Mouse (Mus musculus): ENCODE results near the gene Olfr223.
"Not testable (repeated sequence)": the region's sequence is repeated elsewhere in the genome, so short reads cannot be mapped to it uniquely, and the experiment has no call there.

The Olfr223 gene

DNA sequence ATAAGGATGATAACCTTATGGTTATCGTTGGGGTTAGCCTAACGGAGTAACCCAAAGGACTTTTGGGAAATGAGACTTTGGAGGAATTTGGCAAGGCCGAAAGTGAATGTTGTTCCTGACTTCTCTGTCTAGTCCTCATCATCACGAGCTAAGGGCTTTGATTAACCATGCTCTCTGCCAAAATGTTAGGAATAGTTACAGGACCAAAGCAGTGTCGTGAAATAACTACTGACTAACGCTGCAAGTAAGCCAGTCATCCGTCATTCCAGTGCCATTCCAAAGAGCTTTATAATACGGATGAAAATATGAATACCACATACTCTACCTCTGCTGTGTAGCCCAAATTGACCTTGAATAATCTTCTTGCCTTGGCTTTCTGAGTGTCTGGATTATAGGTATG, 3.9 kb upstream of the Olfr223 start:
- DNase-seq (ENCODE audit: low spot score): no peak

DNA sequence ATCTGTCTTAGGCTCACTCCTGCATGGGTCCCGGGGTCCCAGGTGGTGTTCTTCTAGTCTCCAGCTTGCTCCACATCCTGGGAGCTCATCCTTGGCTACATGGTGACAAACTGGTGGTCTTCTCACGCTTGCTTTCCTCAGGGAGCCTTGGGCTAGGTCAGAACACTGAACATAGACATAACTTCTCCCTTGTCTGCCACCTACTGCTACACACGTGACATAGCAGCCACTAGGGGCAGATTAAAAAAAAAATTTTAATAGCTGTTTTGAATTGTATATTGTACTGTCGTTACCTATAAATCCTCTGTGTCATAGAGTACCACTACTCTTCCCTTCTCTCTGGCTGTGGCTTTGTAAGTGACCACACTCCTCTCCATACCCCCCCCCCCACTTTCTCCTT, 3.0 kb upstream of the Olfr223 start:
- no peak for DNase-seq (ENCODE audit: low spot score)

DNA sequence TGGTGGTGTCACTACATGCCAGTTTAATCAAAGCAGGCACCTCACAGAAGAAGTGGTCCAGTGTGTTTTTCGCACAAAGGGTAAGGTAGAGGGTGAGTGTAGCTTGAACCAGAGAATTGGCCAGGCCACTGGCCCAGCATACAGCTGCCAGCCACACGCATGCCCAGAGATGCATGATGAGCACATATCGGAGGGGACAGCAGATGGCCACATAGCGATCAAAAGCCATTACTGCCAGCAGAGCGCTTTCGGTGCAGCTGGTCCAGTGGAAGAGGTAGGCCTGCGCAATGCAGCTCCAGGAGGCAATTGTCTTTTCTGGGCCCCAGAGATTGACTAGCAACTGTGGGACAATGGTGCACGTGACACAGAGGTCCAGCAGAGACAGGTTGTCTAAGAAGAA, 3.6 kb downstream of the Olfr223 start:
- DNase-seq (ENCODE audit: low spot score): no peak

DNA sequence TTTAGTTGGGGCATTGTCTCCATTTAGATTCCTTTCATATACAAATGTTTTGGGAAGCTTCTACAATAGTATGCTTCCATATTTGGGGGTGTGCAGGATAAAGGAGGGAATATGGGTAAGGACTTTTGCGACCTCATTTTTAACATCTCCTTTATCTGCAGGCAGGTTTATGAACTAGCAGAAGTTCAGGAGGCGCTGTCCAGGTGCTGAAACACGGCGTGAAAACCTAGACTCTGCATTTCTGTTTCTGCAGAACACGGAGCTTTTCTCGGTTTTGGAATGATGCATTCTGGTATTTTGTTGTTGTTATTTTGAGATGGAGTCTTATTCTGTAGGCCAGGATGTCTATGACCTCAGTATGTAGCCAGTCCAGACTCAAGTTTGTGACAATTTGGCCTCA, 8.6 kb downstream of the Olfr223 start:
- no peak for DNase-seq (ENCODE audit: low spot score)

DNA sequence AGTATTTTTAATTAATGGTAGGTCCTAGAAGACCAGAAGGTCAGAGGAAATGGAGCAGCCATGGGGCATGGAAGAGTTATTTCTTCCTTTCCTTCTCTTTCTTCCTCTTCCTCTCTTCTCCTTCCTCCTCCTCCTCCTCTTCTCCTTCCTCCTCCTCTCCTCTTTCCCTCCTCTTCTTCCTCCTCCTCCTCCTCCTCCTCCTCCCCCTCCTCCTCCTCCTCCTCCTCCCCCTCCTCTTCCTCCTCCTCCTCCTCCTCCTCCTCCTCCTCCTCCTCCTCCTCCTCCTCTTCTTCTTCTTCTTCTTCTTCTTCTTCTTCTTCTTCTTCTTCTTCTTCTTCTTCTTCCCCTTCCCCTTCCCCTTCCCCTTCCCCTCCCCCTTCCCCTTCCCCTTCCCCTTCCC, 17.0 kb downstream of the Olfr223 start, which contains the start of gene Olfr222:
Olfr222 (minus strand) TSS at position 101 of the 400 bp plus-strand sequence.
- not testable (repeated sequence) for DNase-seq (ENCODE audit: low spot score)

DNA sequence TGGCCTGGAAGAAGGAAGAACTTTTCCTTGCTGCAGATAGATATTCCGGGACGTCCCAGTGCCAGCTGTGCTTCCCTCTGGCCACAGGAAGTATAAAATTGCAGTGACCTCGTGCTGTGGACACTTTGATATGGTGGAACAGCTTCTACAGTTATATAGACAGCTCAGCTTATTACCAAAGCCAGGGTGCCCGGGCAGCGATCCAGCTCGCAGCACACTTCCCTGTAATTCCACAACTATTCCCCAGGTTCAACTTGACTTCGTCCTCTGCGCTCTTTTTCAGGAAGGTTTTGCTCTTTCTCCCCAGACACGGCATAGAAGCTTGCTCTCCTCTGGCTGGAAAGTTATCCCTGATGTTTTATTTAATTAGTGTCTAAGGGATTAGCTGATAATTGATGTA, 17.4 kb downstream of the Olfr223 start:
- no peak for DNase-seq (ENCODE audit: low spot score)

DNA sequence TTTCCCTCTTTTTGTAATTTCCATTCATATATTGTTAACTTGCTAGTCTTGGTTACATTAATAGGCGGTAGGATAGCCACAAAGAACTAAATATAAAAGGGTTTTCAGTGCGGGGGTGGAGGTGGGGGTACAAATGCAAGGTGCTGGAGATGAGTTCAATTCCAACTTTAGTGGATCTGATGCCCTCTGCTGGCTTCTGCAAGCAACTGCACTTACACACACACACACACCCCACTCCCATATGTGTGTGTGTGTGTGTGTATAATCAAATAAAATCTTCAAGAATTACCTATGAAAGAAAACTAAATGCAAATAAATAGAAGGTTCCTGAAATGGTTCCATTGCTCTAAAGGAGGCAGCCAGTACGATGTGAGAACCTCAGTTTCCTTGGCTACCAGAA, 23.8 kb downstream of the Olfr223 start:
- DNase-seq (ENCODE audit: low spot score): no peak

DNA sequence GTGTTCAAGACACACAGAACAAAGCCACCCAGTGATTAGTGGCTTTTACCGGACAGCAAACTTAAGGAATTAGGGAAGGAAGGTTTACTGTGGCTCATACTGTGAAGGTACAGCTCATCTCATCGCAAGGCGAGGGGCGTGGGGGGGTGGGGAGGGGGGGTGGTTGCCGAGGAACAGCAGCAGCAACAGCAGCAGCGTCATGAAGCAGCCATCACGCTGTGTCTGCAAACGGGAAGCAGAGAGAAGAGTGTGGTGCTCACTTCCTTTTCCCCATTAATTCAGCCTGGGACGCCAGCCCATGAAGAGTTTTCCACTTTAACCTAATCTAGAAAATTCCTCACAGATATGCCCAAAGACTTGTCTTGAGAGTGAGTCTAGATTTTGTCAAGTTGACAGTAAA, 30.3 kb downstream of the Olfr223 start:
- DNase-seq (ENCODE audit: low spot score): no peak

DNA sequence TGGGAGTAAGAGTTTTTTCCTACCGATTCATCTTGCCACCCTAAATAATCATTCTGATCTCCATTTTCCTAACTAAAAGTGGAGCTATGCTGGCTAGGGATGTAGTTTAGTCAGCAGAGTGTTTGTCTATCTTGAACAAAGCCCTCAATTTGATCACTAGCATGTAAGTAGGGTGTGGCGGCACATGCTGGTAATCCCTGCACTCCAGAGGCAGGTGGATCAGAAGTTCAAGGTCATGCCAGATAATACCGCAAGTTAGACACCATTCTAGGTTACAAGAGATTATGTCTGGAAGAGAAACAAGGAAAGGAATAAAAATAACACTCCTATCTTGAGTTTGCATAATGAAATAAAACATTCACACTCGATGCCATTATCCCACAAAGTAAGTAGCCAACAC, 30.8 kb downstream of the Olfr223 start:
- no peak for DNase-seq (ENCODE audit: low spot score)

DNA sequence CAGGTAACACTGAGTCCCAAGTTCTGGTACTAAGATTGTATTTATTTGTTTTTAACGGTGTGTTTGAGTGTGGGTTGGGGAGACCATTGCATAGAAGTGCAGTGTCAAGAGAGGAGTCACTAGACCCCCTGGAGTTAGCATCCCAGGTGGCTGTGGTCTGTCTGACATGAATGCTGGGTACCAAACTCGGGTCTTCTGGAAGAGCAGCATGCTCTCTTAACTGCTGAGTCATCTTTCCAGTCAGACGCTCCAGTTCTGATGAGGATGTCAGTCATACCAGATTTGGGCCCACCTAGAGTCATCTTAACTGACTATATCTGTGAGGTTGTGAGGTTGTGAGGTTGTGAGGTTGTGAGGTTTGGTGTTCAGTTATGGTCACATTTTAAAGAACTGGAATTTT, 32.2 kb downstream of the Olfr223 start:
- no peak for DNase-seq (ENCODE audit: low spot score)

DNA sequence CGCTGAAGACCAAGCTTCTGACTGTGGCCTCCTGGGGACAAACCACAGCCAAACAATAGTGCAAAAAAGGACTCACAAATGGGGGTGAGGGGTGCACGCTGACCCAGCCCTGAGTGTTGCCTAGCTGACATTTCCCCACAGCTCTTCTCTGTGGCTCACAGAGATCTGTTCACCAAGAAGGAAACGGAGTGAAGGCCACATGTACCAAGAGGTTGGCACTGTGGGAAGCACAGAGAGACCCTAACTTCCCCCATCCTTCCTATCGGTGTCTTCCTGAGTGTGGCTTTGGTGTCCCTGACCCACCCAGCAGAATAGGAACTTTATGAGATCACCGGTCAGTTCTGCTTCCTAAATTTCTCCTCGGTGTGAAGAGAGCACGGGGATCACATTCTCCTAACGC, 38.6 kb downstream of the Olfr223 start:
- no peak for DNase-seq (ENCODE audit: low spot score)

DNA sequence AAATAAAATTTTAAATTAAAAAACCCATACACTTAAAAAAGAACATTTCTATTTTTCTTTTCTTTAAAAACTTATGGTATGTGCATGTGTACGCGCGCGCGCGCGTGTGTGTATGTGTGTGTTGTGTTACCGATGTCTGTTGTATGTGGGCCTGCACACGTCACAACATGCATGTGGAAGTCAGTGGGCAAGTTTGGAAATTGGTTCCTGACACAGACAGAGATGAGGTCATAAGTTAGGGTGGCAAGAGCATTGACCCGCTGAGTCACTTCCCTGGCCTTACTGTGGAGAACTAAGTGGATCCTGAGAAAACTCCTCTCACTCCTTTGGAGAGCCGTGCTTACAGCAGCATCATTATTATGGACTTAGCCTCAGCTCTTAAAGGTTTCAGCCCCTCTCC, 39.0 kb downstream of the Olfr223 start:
- no peak for DNase-seq (ENCODE audit: low spot score)

DNA sequence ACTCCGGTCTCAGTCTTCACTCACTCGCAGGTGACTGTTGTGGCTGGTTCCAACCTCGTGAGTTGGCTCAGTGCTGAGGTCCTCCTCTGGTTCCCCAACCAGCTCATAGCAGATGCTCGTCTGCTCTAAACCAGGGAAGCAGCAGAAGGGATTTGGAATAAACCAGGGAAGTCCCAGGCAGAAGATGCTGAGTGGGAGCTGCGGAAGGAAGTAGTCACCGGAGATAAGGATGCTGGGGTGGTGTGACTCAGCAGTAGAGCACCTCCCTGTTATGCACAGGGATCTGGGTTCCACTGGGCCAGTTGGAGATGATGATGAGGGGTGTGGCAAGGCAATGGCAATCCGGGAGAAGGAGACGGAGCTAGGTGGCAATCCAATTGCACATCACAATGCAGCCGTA, 49.1 kb downstream of the Olfr223 start:
- DNase-seq (ENCODE audit: low spot score): no peak

DNA sequence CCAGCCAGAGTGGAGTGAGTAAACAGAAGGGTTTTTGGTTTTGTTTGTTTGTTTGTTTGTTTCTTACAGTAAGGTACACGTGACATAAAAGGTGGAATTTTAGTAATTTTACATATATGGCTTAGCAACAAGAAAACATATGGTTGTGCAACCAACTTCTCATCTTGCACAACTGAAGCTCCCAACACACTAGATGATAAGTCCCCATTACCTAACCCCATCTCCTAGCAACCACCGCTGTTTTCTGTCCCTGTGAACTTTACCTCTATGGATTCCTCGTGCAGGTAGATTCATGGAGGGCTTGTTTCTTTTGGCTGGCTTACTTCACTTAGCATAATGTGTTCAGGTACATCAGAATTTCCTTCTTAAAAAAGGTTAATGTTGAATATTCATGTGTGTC, 49.7 kb downstream of the Olfr223 start:
- DNase-seq (ENCODE audit: low spot score): peak; percentile 48

DNA sequence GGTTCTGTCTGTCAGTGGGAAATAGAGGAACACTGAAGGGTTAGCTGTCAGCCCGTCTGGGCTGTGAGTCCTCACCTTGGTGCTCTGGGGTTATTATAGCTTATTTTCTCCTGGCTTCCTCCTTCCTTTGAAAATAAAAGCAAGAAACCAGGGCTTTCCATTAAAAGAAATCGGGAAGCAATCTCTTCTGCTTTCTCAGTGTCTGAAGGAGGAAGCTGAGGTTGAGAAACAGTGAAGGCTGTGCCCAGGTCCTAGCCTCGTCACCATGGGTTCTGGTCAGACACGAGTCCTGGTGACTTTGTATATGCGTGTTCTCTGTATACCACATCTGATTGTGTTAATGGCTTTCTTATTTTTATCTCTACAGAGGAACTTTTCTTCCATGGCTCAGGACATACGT, 50.6 kb downstream of the Olfr223 start:
- peak; percentile 43 for DNase-seq (ENCODE audit: low spot score)

DNA sequence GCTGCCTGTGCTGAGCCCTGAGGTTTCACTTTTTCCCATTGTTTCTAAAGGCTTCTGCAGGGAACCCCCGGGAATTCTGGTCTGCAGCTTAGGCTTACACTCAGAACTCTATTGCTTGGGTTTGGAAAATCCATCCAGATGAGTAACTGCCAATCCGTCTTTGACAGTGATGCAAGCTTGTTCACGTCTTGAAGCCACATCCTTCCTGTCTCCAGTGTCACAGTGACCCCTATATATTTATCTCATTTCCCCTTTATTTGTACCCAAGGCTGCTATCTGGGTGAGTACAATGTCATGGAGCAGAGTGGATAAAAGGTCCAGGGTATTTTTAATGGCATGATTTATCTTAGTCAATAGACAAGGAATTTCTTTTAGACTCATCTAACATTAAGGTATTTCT, 51.8 kb downstream of the Olfr223 start, which contains the start of gene Nlrp3:
Nlrp3 (plus strand) TSS at position 245 of the 400 bp plus-strand sequence.
- DNase-seq (ENCODE audit: low spot score): peak; percentile 35

DNA sequence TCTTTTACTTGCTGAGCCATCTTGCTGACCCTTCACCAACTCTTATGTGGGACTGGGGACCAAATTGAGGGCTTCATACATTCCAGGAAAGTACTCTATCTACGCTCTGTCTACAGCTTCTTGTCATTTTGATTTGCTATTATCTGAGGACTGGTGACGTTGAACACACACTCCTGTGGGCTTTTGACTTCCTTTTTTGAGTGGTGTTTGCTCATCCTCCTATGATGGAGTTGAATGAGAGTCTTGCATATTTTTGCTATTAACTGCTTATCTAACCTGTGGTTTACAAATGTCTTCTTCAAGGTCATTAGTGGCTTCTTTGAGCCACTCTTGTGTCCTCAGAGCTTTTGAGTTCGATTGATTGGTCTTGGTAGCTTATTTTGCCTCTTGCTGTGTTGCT, 53.0 kb downstream of the Olfr223 start:
- DNase-seq (ENCODE audit: low spot score): no peak
